Mouse (Mus musculus) liver, postnatal 0 days (tissue): ENCODE measurements around the gene Cep170b.

ENCODE experiments used
- CTCF ChIP-seq: sonication (generic); IDR thresholded peaks from 2 replicates; pipeline ENCODE4 v1.5.1; 2016; ENCODE audit warnings: antibody characterized with exemption, low read depth
- EP300 ChIP-seq: IDR thresholded peaks from 2 replicates; pipeline ENCODE4 v1.6.1; 2016; ENCODE audit warnings: antibody characterized with exemption, low read depth, mild to moderate bottlenecking

GRCm38 (mm10) chr12:112739023-112739568 is 18.8 kb downstream of the Cep170b start:
- no peak for TF ChIP-seq CTCF
- TF ChIP-seq EP300, result no peak
